Mouse (Mus musculus) intestine, embryonic 15.5 days (tissue): Measurements from ENCODE around the gene Klf2. TPM values are rescaled to one million over a fixed set of nuclear protein-coding genes. Genes with fewer than 3 reads are reported as not detected.

ENCODE experiments used
- ATAC-seq: fragments of 200-750 bp; cut with Nextera tagmentation; 2 replicates; pipeline ENCODE4 v1.8.0; 2017; ENCODE audit warnings: moderate TSS enrichment, moderate library complexity
- H3K27ac ChIP-seq: fragments of 300-500 bp; sonication (generic); 2 replicates; pipeline ENCODE4 v1.5.1; 2015; ENCODE audit warnings: mild to moderate bottlenecking, inconsistent platforms
- H3K27me3 ChIP-seq: fragments of 300-500 bp; sonication (generic); replicated peaks from 2 replicates; pipeline ENCODE4 v1.6.1; 2015; ENCODE audit warnings: inconsistent platforms
- H3K36me3 ChIP-seq: fragments of 300-500 bp; sonication (generic); 2 replicates; pipeline ENCODE4 v1.6.1; 2015; ENCODE audit warnings: inconsistent platforms
- H3K4me1 ChIP-seq: fragments of 300-500 bp; sonication (generic); replicated peaks from 2 replicates; pipeline ENCODE4 v1.6.1; 2015; ENCODE audit warnings: inconsistent platforms
- H3K4me2 ChIP-seq: fragments of 300-500 bp; sonication (generic); replicated peaks from 2 replicates; pipeline ENCODE4 v1.6.1; 2015; ENCODE audit warnings: mild to moderate bottlenecking, inconsistent platforms
- H3K4me3 ChIP-seq: fragments of 300-500 bp; sonication (generic); replicated peaks from 2 replicates; pipeline ENCODE4 v1.5.1; 2015; ENCODE audit warnings: inconsistent platforms
- H3K9ac ChIP-seq: fragments of 300-500 bp; sonication (generic); 2 replicates; pipeline ENCODE4 v1.6.1; 2015; ENCODE audit warnings: inconsistent platforms
- H3K9me3 ChIP-seq: fragments of 300-500 bp; sonication (generic); 2 replicates; pipeline ENCODE4 v1.6.1; 2016; ENCODE audit warnings: inconsistent platforms
- WGBS: fragments of 180-500 bp; shearing (Covaris S2); methylation state at CpG from one replicate; pipeline ENCODE4 v1.1.7; 2015; 5-methylcytosine and 5-hydroxymethylcytosine counted together
- polyA plus RNA-seq: library from polyadenylated mRNA; unstranded; fragments of >200 nt; fragmentation: Nextera tagmentation; extraction: Ambion mirVana; gene quantifications from 2 replicates; pipeline ENCODE4 v1.2.1, GENCODE M21; 2015

The Klf2 gene
- polyA plus RNA-seq, 1 experiment from 2014 or later, result 6.6 TPM

- H3K36me3 ChIP-seq, result peaks cover 34% of the 10 kb centered on the region
- 27% methylated on average over 3 of the region's 3 CpGs for WGBS
- no peaks in the 10 kb centered on the region for H3K9me3 ChIP-seq
- no peaks in the 10 kb centered on the region for H3K27me3 ChIP-seq
- H3K4me1 ChIP-seq, result no peaks in the 10 kb centered on the region
- H3K4me3 ChIP-seq, result no peak overlapping the region
- peak; percentile 67; the same call in 1 of the 2 replicates for ATAC-seq
- no peak overlapping the region for H3K27ac ChIP-seq
- no peak overlapping the region for H3K9ac ChIP-seq
- no peak overlapping the region for H3K4me2 ChIP-seq
Measured at GRCm38 (mm10) chr8:72365826-72366225, 47.0 kb downstream of the Klf2 start.

- H3K36me3 ChIP-seq, result peaks cover 38% of the 10 kb centered on the region
- no peak overlapping the region for H3K4me3 ChIP-seq
- WGBS, result 95% methylated on average over 2 of the region's 2 CpGs
Measured at GRCm38 (mm10) chr8:72366435-72366834, 47.6 kb downstream of the Klf2 start.

More at GRCm38 (mm10) chr8:72366435-72366834, 47.6 kb downstream of the Klf2 start:
- Histone ChIP-seq H3K27me3 (no peaks in the 10 kb centered on the region), H3K27ac (no peak overlapping the region), H3K4me1 (no peaks in the 10 kb centered on the region), H3K9ac (no peak overlapping the region), H3K9me3 (no peaks in the 10 kb centered on the region), H3K4me2 (no peak overlapping the region)
- ATAC-seq, result no peak

Other genes with a start within 250 kb of the Klf2 start
- gene Olfr373, start 235.9 kb upstream of the Klf2 start, polyA plus RNA-seq, result 0.05 and 0.09 TPM in 2 replicates
- gene Olfr374, start 212.0 kb upstream of the Klf2 start, polyA plus RNA-seq, result 0.01 and 0.04 TPM in 2 replicates
- gene Tpm4, start 184.1 kb upstream of the Klf2 start, polyA plus RNA-seq, result 545 and 589 TPM in 2 replicates
- gene Rab8a, start 157.8 kb upstream of the Klf2 start, polyA plus RNA-seq, result 149 and 159 TPM in 2 replicates
- 1.5 and 2.0 TPM in 2 replicates for gene Hsh2d, start 129.4 kb upstream of the Klf2 start, polyA plus RNA-seq
- not detected in 2 replicates for gene Cib3, start 106.2 kb upstream of the Klf2 start, polyA plus RNA-seq
- gene Gm11034, start 105.4 kb upstream of the Klf2 start, polyA plus RNA-seq, result not detected in 2 replicates
- 70.9 and 72.8 TPM in 2 replicates for gene Fam32a, start 99.3 kb upstream of the Klf2 start, polyA plus RNA-seq
- gene Ap1m1, start 79.0 kb upstream of the Klf2 start, polyA plus RNA-seq, result 96.6 and 104 TPM in 2 replicates
- 21.5 and 24.3 TPM in 2 replicates for gene Gm10282, start 13.8 kb upstream of the Klf2 start, polyA plus RNA-seq
- gene Eps15l1, start 102.4 kb downstream of the Klf2 start, polyA plus RNA-seq, result 43.6 and 45.5 TPM in 2 replicates
- 0.98 and 1.1 TPM in 2 replicates for gene Calr3, start 124.8 kb downstream of the Klf2 start, polyA plus RNA-seq
- gene 1700030K09Rik, start 124.8 kb downstream of the Klf2 start, polyA plus RNA-seq, result 11.8 and 11.9 TPM in 2 replicates
- gene Cherp, start 156.2 kb downstream of the Klf2 start, polyA plus RNA-seq, result 47.4 and 49.6 TPM in 2 replicates
- gene Slc35e1, start 173.6 kb downstream of the Klf2 start, polyA plus RNA-seq, result 17.3 and 19.8 TPM in 2 replicates
- gene Med26, start 229.2 kb downstream of the Klf2 start, polyA plus RNA-seq, result 13.1 and 14.0 TPM in 2 replicates